Mouse (Mus musculus) MEL (cell line): ENCODE data around the gene Olfr78.

ENCODE experiments used
- CTCF ChIP-seq, 3 experiments: IDR thresholded peaks in 2 of 3; conservative IDR thresholded peaks in 1 of 3; 2 replicates each; pipeline ENCODE4 v1.5.1; 2011 to 2012; ENCODE audit warnings: low read length in 3 of 3, low read depth in 2 of 3, mild to moderate bottlenecking in 2 of 3, improper control_type of control experiment in 1 of 3, inconsistent platforms in 1 of 3, mixed read lengths in 1 of 3, moderate library complexity in 1 of 3; ENCODE audit not compliant: control insufficient read depth in 1 of 3, insufficient read depth in 1 of 3, poor library complexity in 1 of 3, severe bottlenecking in 1 of 3
- ETS1 ChIP-seq: IDR thresholded peaks from 2 replicates; pipeline ENCODE4 v1.6.1; 2012; ENCODE audit warnings: low read depth, mild to moderate bottlenecking, inconsistent platforms, low read length, improper control_type of control experiment, moderate library complexity
- KAT2A ChIP-seq: conservative IDR thresholded peaks from 2 replicates; pipeline ENCODE4 v1.6.1; 2012; ENCODE audit warnings: low read depth, low read length, improper control_type of control experiment, inconsistent platforms
- MAFK ChIP-seq: IDR thresholded peaks from 2 replicates; pipeline ENCODE4 v1.6.1; 2011; ENCODE audit warnings: low read depth, mild to moderate bottlenecking, low read length, improper control_type of control experiment, borderline replicate concordance
- MAZ ChIP-seq: IDR thresholded peaks from 2 replicates; pipeline ENCODE4 v1.6.1; 2012; ENCODE audit warnings: low read depth, mild to moderate bottlenecking, inconsistent platforms, low read length, improper control_type of control experiment
- POLR2A ChIP-seq, 2 experiments: IDR thresholded peaks; 2 replicates each; pipeline ENCODE4 v1.6.1; 2011 to 2012; ENCODE audit warnings: low read length in 2 of 2, mild to moderate bottlenecking in 2 of 2, control low read depth in 1 of 2, improper control_type of control experiment in 1 of 2, low read depth in 1 of 2, moderate library complexity in 1 of 2; ENCODE audit not compliant: control insufficient read depth in 1 of 2, insufficient read depth in 1 of 2, poor library complexity in 1 of 2
- ZMIZ1 ChIP-seq: IDR thresholded peaks from 2 replicates; pipeline ENCODE4 v1.6.1; 2012; ENCODE audit warnings: low read depth, mild to moderate bottlenecking, inconsistent platforms, low read length, improper control_type of control experiment, moderate library complexity

- no peak for TF ChIP-seq MAZ
- no peak for TF ChIP-seq KAT2A
- no peak for TF ChIP-seq ZMIZ1
- TF ChIP-seq POLR2A (IDR thresholded peaks at IDR 0.05; ENCODE audit: control insufficient read depth in 1 of 2, insufficient read depth in 1 of 2, low read depth in 1 of 2, low read length in 2 of 2, poor library complexity in 1 of 2), result no peak
- no peak for TF ChIP-seq ETS1
- no peak for TF ChIP-seq CTCF (IDR thresholded peaks at IDR 0.05 in 2 of 3, conservative IDR thresholded peaks at IDR 0.05 in 1 of 3; ENCODE audit: control insufficient read depth in 1 of 3, insufficient read depth in 1 of 3, low read depth in 2 of 3, low read length in 3 of 3, poor library complexity in 1 of 3, severe bottlenecking in 1 of 3)
- no peak for TF ChIP-seq MAFK
These were observed 25.5 kb downstream of the Olfr78 start for GRCm38 (mm10) chr7:102733793-102734192.
